Mouse (Mus musculus) testis, postnatal 10 days (tissue): Measurements from ENCODE around the gene Zfp90.
A peak's percentile ranks its signal among the peaks of the same experiment; 100 is the strongest.

Experiments used
- DNase-seq: peaks from one replicate; pipeline ENCODE4 v3.0.0; 2021; ENCODE audit warnings: low spot score

The Zfp90 gene

DNA sequence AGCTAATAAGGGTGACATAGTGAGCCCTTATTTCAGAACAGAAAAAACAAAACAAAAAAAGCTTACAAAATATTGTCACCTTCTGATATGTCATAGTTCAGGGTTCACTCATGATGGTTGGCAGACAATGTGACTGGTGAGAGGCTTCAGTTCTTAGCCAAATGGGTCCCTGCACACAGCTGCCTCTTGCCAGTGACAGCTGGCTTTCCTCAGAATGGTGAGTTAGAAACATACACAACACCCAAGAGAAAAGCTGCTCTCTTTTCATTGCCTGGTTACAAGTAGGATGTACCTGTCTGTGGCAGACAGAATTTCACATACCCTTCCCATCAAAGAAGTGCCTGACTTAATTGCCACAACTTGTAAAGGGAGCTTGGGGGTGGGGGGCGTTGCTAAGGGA is 18.5 kb downstream of the Zfp90 start:
- no peak for DNase-seq

GRCm38 (mm10) chr8:106437781-106438180 is 22.7 kb downstream of the Zfp90 start:
- DNase-seq = no peak

GRCm38 (mm10) chr8:106440146-106440545 is 25.0 kb downstream of the Zfp90 start:
- DNase-seq = peak; percentile 35

DNA sequence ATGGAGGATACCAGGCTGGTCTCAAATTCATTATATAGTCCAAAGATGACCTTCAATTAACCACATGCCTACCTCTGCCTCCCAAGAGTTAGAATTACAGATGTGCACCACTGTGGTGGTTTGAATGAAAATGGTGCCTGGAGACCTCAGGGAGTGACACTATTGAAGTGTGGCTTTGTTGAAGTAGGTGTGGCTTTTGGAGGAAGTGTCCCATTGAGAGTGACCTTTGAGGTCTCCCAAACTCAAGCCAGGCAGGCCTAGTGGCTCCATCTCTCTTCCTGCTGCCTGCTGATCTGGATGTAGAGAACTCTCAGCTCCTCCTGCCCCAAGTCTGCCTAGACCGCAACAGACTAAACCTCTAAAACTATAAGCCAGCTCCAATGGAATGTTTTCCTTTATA is 27.6 kb downstream of the Zfp90 start:
- DNase-seq = no peak

DNA sequence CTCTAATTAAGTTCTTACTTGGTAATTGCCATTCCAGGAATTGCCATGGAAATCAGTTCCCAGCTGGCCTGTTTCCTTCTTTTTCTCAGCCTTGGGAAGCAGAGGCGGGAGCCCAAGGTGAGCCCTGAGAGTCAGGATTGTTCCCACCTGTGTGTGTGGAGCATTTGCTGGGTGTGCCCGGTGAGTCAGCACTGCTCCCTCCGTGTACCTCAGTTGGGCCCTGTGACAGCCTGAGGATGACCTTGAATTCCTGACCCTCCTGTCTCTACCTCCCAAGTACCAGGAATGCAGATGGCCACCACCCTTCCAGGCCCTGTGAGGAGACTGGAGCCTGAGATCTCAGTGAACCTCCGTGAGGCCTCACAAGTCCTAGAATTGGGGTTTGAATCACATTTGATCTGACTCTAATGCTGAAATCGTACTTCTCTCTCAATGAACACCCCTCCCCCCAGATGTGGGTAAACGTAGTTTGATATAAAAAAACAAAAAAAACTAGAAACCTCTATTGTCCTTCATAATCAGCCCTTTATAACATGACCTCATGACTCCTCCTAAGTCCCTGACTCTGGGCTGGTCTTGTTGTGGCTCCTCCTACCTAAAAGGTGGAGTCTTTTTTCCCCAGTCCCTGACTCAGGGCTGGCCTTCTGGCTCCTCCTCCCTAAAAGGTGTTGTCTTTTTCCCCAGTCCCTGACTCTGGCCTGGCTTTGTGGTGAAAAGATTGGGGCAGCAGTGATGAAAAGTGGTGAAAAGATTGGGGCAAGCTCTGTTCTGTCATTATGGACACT is 36.4 kb downstream of the Zfp90 start:
- no peak for DNase-seq

DNA sequence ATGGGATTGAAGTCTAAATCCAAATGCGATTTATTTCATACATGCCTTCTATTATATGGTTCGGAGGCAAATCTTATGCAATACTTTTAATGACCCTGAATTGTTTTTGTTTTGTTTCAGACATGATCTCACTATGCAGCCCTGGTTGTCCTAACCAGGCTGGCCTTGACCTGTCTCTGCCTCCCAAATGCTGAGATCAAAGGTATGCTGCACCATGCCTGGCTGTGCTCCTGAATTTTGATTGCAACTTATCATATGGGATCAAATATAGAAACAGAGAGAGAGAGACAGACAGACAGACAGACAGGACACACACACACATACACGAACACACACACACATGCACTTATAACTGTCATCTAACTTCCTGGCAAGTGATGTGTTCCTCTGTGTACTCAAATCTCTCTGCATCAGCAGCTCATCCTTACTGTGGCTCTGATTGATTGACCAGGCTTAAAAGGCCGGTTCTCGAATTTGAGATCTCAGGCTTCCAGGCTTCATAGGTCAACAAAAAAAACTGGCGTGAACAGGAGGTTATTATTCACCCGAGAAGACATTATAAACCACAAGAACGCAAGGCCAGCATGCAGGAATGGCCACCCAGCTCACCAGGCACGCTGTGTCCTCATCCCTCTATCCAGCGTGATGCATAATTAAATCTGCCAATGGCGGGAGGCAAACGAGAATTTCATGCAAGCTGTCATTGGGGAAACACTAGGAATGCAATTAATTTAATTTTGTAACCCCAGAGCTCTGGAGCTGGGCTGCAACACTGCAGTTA is 37.8 kb downstream of the Zfp90 start:
- DNase-seq = no peak

- DNase-seq = no peak
Observed at GRCm38 (mm10) chr8:106454036-106454435, 38.9 kb downstream of the Zfp90 start.

GRCm38 (mm10) chr8:106462131-106462530 is 47.0 kb downstream of the Zfp90 start:
- DNase-seq = no peak

DNA sequence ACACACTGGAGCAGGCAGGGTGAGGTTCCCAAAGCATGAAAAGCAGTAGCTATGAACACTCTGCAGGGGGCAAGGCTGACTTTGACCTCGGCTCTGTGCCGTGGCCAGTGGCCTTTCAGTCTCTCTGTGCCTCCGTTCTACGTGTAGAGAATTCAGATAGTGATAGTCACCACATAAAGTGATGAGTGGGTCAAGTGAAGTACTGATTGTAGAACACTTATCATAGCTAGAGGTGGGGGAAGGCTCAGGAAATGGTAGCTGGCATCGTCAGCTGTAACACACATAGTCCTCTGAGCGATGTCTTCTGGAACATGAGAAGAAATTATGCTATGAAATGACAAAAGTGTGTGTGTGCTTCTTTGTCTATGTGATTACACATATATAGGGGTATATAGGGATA is 48.7 kb downstream of the Zfp90 start:
- DNase-seq = no peak

- peak; percentile 28 for DNase-seq
Observed at GRCm38 (mm10) chr8:106469485-106469884, 54.4 kb downstream of the Zfp90 start.

DNA sequence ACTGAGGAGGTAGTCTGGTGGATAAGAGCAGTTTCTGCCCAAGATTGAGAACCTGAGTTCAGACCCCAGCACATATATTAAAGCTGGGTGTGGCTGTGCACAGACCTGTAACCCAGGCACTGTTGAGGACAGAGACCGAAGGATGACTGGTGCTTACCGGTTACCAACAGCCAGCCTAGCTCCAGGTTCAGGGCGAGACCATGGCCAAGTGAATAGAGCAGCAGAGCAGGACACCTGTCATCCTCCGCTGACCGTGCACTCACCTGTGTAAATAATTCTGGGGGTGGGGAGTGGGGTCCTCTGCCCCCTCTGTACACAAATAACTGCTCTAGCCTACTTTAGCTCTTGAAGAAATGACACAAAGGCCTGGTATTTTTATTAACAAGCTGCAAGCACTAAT is 58.9 kb downstream of the Zfp90 start:
- DNase-seq = peak; percentile 28
